Mouse (Mus musculus): Measurements from ENCODE around the gene Raver2.
A peak's percentile ranks its signal among the peaks of the same experiment; 100 is the strongest.

Gene Raver2

GRCm38 (mm10) chr4:101177796-101178195 lies 109.0 kb downstream of the Raver2 start:
- DNase-seq = no peak

DNA sequence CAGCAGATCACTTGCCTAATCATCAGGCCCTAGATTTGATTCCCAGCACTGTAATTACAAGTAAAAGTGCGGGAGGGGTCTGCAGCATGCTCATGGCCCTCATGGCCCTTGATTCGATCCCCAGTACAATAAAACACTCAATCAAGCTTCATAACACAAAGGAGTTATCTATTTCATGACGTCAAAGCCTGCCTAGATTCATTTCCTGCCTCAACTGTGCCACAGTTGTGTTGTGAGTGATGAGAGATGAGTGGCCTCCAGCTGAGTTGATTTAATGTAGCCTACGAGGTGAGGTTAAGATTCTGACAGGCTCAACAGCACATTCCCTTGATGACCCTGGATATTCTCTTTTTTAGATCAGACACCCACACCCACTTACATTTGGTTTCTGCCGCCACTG lies 110.3 kb downstream of the Raver2 start:
- DNase-seq = no peak

DNA sequence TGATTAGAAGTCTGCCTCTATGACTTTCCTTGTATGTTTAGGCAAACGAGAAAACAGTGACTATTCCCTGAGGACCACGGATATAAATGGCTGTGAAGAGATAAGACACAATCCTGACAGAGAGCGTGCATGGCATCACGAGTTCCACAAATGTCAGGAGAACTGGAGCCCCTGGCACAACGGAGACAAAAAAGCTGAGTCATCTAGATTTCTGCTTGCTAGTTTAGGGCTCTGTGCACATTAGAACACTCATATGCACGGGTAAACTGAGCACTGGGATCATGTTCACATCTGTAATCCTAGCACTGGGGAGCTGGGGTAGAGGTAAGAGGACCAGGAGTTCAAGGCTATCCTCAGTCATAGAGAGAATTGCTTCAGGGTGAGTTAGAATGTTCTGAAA lies 111.1 kb downstream of the Raver2 start:
- no peak for DNase-seq

GRCm38 (mm10) chr4:101180681-101181080 lies 111.9 kb downstream of the Raver2 start:
- DNase-seq = no peak

GRCm38 (mm10) chr4:101182603-101183011 lies 113.8 kb downstream of the Raver2 start:
- DNase-seq = peak; percentile 57

DNA sequence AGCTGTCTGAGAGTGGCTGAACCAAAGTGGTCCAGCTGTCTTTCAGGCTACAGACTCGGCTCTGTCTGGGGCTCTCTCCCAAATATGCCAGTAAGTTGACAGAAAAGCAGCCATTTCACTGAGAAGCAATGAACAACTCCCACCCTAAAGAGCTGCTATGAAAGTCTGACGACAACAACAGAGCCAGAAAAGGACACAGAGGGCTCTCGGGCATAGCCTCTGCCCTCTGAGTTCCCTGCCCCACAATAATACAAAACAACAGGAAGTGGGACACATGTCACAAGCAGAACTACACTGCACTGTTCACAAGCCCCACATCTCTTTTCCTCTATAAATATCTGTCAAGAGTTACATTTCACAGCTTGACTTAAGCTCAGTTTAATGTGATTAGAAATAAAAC lies 116.4 kb downstream of the Raver2 start:
- DNase-seq = no peak

GRCm38 (mm10) chr4:101186591-101186990 lies 117.8 kb downstream of the Raver2 start:
- no peak for DNase-seq

DNA sequence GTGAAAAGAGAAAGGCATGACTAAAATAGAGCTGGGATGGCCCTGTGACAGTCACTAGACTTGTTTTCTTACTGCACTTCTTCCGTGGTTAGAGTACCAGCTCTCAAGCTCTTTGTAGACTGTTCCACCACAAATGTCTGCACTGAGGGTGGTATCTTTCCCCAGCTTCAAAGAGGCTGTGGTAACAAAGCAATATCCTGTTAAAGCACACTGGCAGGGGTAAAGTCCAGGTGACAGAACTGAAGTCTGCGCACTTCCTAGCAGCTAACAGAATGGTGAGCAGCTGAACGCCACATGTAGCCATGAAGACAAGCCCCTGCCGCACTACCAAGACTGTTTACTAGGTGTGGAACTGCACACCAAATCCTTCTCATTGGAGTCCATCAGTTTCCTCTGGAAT lies 118.6 kb downstream of the Raver2 start:
- DNase-seq = peak; percentile 71

- no peak for DNase-seq
Observed at GRCm38 (mm10) chr4:101192241-101192976, 123.6 kb downstream of the Raver2 start.

GRCm38 (mm10) chr4:101194170-101194569 lies 125.4 kb downstream of the Raver2 start:
- no peak for DNase-seq

DNA sequence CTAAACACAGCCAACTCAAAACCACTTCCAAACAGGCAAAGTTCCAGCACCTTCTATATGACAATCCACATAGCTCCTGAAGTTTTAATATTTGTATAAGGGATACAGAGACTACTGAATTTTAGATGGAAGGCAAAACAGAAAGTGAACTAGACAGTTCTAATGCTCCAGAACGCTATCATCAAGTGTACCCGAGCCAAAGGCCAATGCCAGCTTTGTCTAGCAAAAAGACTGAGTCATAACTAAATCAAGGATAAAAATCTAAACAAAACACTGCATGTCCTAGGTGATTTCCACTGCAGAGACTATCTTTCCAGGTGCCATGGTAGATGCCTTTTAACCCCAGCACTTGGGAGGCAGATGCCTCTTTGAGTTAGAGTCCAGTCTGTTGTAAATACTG lies 127.6 kb downstream of the Raver2 start:
- DNase-seq = no peak

- DNase-seq = no peak
Observed at GRCm38 (mm10) chr4:101197421-101198170, 128.8 kb downstream of the Raver2 start.

GRCm38 (mm10) chr4:101198333-101198732 lies 129.6 kb downstream of the Raver2 start:
- no peak for DNase-seq

- peak; percentile 61 for DNase-seq
Observed at GRCm38 (mm10) chr4:101199433-101200081, 130.8 kb downstream of the Raver2 start.
